Mouse (Mus musculus) testis, adult 2 months (tissue): ENCODE results near the gene Zfp385c.

Source experiments
- CTCF ChIP-seq: fragments of 200-500 bp; IDR thresholded peaks from 2 replicates; pipeline ENCODE4 v1.5.1; 2012; ENCODE audit warnings: low read depth, mild to moderate bottlenecking, inconsistent platforms, low read length, moderate library complexity; ENCODE audit not compliant: control insufficient read depth, insufficient read depth, insufficient replicate concordance
- POLR2A ChIP-seq: fragments of 200-500 bp; IDR thresholded peaks from 2 replicates; pipeline ENCODE4 v1.6.1; 2012; ENCODE audit warnings: low read depth, mild to moderate bottlenecking, inconsistent platforms, low read length, moderate library complexity; ENCODE audit not compliant: control insufficient read depth

DNA sequence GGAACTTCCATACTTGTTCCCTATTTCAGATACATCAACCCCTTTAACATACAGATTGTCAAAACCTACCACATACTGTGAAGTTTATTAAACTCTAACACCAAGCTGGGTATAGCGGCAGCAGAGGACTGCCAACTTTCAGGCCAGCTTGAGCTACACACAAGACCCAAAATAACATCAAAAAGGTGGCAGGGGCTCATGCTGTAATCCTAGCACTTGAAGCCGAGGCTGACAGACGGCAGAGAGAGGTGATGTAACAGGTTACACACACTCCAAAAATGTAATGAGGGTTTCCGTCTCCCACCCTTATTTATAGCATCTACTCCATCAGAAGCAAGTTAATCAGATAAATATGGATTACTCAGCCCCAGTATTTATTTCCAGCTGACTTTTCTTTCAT lies 96.7 kb downstream of the Zfp385c start:
- TF ChIP-seq POLR2A (no peak), CTCF (no peak)
